Mouse (Mus musculus): ENCODE measurements at regions not wholly inside any gene's neighbourhood (a gene's known extent, or its start where the extent isn't known, plus 50 kb on each side); places are given as distances from the start of the nearest gene placed in this dataset.
A peak's percentile ranks its signal among the peaks of the same experiment; 100 is the strongest.

- Histone ChIP-seq H3K27me3 (replicated peaks) (no peaks in the 10 kb centered on the region), H3K36me3 (replicated peaks; ENCODE audit: low read length) (no peaks in the 10 kb centered on the region), H3K9me3 (peaks cover 73% of the 10 kb centered on the region), H3K4me1 (no peaks in the 10 kb centered on the region), H3K4me3 (replicated peaks) (peak overlapping the region; percentile 1)
- TF ChIP-seq FLI1 (IDR thresholded peaks at IDR 0.05; ENCODE audit: low read length), result no peak
- no peak for TF ChIP-seq GATA1 (IDR thresholded peaks at IDR 0.05; ENCODE audit: borderline replicate concordance, low read length)
These were observed 242.9 kb upstream of the Gjb5 start for GRCm38 (mm10) chr4:127600919-127601318.

GRCm38 (mm10) chr4:127598610-127599009 lies 240.6 kb upstream of the Gjb5 start:
- H3K4me1 ChIP-seq, result no peaks in the 10 kb centered on the region
- no peaks in the 10 kb centered on the region for H3K27me3 ChIP-seq (replicated peaks)
- H3K36me3 ChIP-seq (replicated peaks; ENCODE audit: low read length), result no peaks in the 10 kb centered on the region
- peaks cover 86% of the 10 kb centered on the region for H3K9me3 ChIP-seq
- TF ChIP-seq GATA1 (IDR thresholded peaks at IDR 0.05; ENCODE audit: borderline replicate concordance, low read length) (no peak), FLI1 (IDR thresholded peaks at IDR 0.05; ENCODE audit: low read length) (no peak)
- H3K4me3 ChIP-seq (replicated peaks), result no peak overlapping the region

DNA sequence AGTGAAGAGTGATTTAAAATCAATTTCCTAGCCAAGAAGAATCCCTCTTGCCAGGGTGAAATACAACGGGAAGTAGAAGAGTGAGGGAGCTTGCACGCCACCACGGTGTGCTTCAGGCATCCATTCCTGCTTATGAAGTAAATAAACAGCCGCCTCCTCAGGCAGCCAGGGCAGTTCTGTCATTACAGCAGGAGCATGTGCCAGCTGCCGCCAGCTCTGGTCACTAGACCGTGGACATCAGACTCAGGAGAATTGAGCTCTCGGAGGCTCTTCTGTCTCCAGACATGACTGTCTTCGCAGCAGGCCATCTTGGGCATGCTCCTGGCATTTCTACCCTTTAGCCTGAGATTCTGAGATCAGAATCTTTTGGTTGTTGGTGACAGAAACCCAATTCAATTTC lies 236.1 kb upstream of the Gjb5 start:
- TF ChIP-seq FLI1 (IDR thresholded peaks at IDR 0.05; ENCODE audit: low read length) (no peak), GATA1 (IDR thresholded peaks at IDR 0.05; ENCODE audit: borderline replicate concordance, low read length) (no peak)
- Histone ChIP-seq H3K4me3 (replicated peaks) (no peak overlapping the region), H3K4me1 (no peaks in the 10 kb centered on the region), H3K9me3 (peaks cover 83% of the 10 kb centered on the region), H3K36me3 (replicated peaks; ENCODE audit: low read length) (no peaks in the 10 kb centered on the region), H3K27me3 (replicated peaks) (no peaks in the 10 kb centered on the region)

DNA sequence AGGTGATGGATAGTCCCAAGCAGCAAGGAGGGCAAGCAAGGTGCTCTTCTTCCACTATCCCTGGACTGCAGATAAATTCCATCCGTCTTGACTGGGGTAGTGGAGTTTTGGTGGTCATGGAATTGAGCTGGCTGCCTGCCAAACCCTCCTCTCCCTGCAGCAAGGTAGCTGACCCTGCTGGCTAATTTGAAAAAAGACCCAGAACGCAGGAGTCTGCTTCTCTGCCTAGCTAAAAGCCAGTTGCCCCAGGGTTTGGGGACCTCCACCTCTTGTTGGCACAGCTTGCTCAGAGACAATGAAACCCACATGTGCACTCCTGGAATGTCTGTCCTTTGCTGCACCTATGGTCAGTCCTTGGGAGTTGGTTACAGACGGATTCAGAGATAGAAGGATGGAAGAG lies 233.6 kb upstream of the Gjb5 start:
- Histone ChIP-seq H3K36me3 (replicated peaks; ENCODE audit: low read length) (no peaks in the 10 kb centered on the region), H3K4me3 (replicated peaks) (no peak overlapping the region), H3K9me3 (peaks cover 74% of the 10 kb centered on the region), H3K4me1 (no peaks in the 10 kb centered on the region), H3K27me3 (replicated peaks) (no peaks in the 10 kb centered on the region)
- no peak for TF ChIP-seq FLI1 (IDR thresholded peaks at IDR 0.05; ENCODE audit: low read length)
- no peak for TF ChIP-seq GATA1 (IDR thresholded peaks at IDR 0.05; ENCODE audit: borderline replicate concordance, low read length)

DNA sequence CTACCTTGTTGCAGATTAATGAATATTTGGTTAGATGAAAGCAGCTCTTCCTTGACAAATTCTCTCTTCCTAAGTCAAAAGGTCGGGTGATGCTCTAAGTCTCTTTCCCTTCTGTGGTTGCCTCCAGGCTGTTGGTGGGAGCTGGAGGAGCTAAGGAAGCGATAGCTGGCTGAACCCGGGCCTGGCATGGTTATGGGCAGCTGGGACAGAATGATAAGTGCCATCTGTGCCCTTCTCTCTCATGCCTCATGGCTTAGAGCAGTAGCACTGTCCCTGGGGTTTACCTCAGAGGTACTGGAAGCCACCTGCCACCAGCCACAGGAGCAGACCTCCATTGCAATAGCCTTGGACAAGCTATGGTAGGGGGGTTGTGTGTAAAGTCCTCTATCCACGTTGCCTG lies 228.8 kb upstream of the Gjb5 start:
- H3K27me3 ChIP-seq (replicated peaks), result no peaks in the 10 kb centered on the region
- no peaks in the 10 kb centered on the region for H3K4me1 ChIP-seq
- H3K4me3 ChIP-seq (replicated peaks), result no peak overlapping the region
- H3K9me3 ChIP-seq, result peaks cover 74% of the 10 kb centered on the region
- H3K36me3 ChIP-seq (replicated peaks; ENCODE audit: low read length), result no peaks in the 10 kb centered on the region
- TF ChIP-seq GATA1 (IDR thresholded peaks at IDR 0.05; ENCODE audit: borderline replicate concordance, low read length) (no peak), FLI1 (IDR thresholded peaks at IDR 0.05; ENCODE audit: low read length) (no peak)

- no peak overlapping the region for H3K4me3 ChIP-seq (replicated peaks)
- no peaks in the 10 kb centered on the region for H3K36me3 ChIP-seq (replicated peaks; ENCODE audit: low read length)
- peaks cover 39% of the 10 kb centered on the region for H3K9me3 ChIP-seq
- TF ChIP-seq FLI1 (IDR thresholded peaks at IDR 0.05; ENCODE audit: low read length) (no peak), GATA1 (IDR thresholded peaks at IDR 0.05; ENCODE audit: borderline replicate concordance, low read length) (no peak)
- H3K27me3 ChIP-seq (replicated peaks), result no peaks in the 10 kb centered on the region
- H3K4me1 ChIP-seq, result no peaks in the 10 kb centered on the region
These were observed 218.5 kb upstream of the Gjb5 start for GRCm38 (mm10) chr4:127576521-127576920.

GRCm38 (mm10) chr4:127562602-127563001 lies 204.6 kb upstream of the Gjb5 start:
- H3K36me3 ChIP-seq (replicated peaks; ENCODE audit: low read length), result no peaks in the 10 kb centered on the region
- H3K4me3 ChIP-seq (replicated peaks), result no peak overlapping the region
- no peak for TF ChIP-seq FLI1 (IDR thresholded peaks at IDR 0.05; ENCODE audit: low read length)
- TF ChIP-seq GATA1 (IDR thresholded peaks at IDR 0.05; ENCODE audit: borderline replicate concordance, low read length), result no peak
- H3K4me1 ChIP-seq, result no peaks in the 10 kb centered on the region
- peaks cover 44% of the 10 kb centered on the region for H3K9me3 ChIP-seq
- no peaks in the 10 kb centered on the region for H3K27me3 ChIP-seq (replicated peaks)

GRCm38 (mm10) chr4:127558572-127558971 lies 200.6 kb upstream of the Gjb5 start:
- TF ChIP-seq FLI1 (IDR thresholded peaks at IDR 0.05; ENCODE audit: low read length), result no peak
- no peak for TF ChIP-seq GATA1 (IDR thresholded peaks at IDR 0.05; ENCODE audit: borderline replicate concordance, low read length)
- Histone ChIP-seq H3K27me3 (replicated peaks) (no peaks in the 10 kb centered on the region), H3K36me3 (replicated peaks; ENCODE audit: low read length) (no peaks in the 10 kb centered on the region), H3K9me3 (peaks cover 63% of the 10 kb centered on the region), H3K4me3 (replicated peaks) (no peak overlapping the region), H3K4me1 (no peaks in the 10 kb centered on the region)

- TF ChIP-seq FLI1 (IDR thresholded peaks at IDR 0.05; ENCODE audit: low read length), result no peak
- TF ChIP-seq GATA1 (IDR thresholded peaks at IDR 0.05; ENCODE audit: borderline replicate concordance, low read length), result no peak
- H3K36me3 ChIP-seq (replicated peaks; ENCODE audit: low read length), result no peaks in the 10 kb centered on the region
- peaks cover 45% of the 10 kb centered on the region for H3K9me3 ChIP-seq
- no peaks in the 10 kb centered on the region for H3K27me3 ChIP-seq (replicated peaks)
- H3K4me3 ChIP-seq (replicated peaks), result no peak overlapping the region
- no peaks in the 10 kb centered on the region for H3K4me1 ChIP-seq
These were observed 194.7 kb upstream of the Gjb5 start for GRCm38 (mm10) chr4:127552456-127553225.

- Histone ChIP-seq H3K4me3 (replicated peaks) (peak overlapping the region; percentile 68), H3K9me3 (peaks cover 32% of the 10 kb centered on the region), H3K27me3 (replicated peaks) (no peaks in the 10 kb centered on the region), H3K4me1 (no peaks in the 10 kb centered on the region), H3K36me3 (replicated peaks; ENCODE audit: low read length) (no peaks in the 10 kb centered on the region)
- TF ChIP-seq FLI1 (IDR thresholded peaks at IDR 0.05; ENCODE audit: low read length) (no peak), GATA1 (IDR thresholded peaks at IDR 0.05; ENCODE audit: borderline replicate concordance, low read length) (no peak)
These were observed 191.6 kb upstream of the Gjb5 start for GRCm38 (mm10) chr4:127549581-127549980.
